Mouse (Mus musculus): Measurements from ENCODE around the gene Diras2.
"Not testable (repeated sequence)": the region's sequence is repeated elsewhere in the genome, so short reads cannot be mapped to it uniquely, and the experiment has no call there.

Gene Diras2

GRCm38 (mm10) chr13:52516561-52516960, 14.5 kb downstream of the Diras2 start:
- DNase-seq: no peak

GRCm38 (mm10) chr13:52516051-52516450, 15.0 kb downstream of the Diras2 start:
- DNase-seq: no peak

GRCm38 (mm10) chr13:52513554-52513953, 17.5 kb downstream of the Diras2 start:
- DNase-seq: no peak

DNA sequence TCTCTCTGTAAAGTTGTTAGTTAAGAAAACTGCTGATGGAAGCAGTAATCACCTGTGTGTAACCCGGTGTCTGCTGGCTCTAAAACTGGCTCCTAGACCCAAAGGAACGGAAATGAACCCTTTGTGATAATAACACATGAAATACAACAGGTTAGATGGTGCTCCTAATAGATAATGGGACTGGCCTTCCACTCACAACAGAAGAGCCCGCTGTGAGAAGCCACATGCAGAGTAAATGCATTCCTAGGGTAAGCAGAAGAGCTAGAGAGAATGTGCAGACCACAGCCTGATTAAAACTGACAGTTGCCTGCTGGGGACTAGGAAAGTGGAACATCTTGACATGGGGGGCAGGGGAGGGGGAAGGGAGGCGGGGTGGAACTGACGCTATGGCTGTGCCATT, 18.7 kb downstream of the Diras2 start:
- DNase-seq: no peak

GRCm38 (mm10) chr13:52510172-52510880, 20.8 kb downstream of the Diras2 start:
- no peak for DNase-seq

GRCm38 (mm10) chr13:52507460-52508293, 23.4 kb downstream of the Diras2 start:
- DNase-seq: no peak

DNA sequence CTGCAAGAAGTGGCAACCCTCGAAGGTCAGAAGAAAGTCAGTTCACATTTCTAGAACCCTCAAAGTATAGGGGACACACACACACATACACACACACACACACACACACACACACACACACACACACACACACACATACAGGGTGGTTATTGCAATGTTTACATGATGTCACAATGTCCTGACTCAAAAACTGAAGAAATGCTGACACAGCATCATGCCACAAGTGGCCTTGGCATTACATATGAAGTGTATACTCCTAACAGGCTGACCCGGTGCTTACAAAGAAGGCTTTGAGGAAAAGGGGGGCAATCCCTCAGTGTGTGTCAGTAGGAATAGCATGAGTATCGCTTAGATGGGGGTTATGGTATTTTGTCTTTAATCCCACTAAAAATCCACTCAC, 24.3 kb downstream of the Diras2 start:
- not testable (repeated sequence) for DNase-seq

- not testable (repeated sequence) for DNase-seq
These were observed 25.3 kb downstream of the Diras2 start for GRCm38 (mm10) chr13:52505683-52506285.

DNA sequence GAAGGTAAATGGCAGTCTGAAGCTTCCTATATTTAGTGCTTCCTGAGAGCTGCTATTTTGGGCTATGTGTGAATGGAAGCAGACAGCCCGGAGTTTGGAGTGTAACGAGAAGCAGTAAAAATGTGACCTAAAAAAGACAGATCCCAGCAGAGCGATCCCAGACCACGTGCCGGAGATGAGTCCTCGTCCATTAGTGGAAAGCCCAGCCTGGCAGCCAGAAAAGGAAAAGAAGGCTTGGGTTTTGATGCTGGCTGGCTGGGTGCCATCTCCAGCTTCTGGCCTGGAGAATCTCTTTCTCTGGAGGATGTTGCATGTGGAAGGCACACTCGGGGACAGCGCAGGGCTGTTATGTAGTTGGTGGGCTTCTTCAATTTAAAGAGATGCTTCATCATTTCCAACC, 29.4 kb downstream of the Diras2 start:
- DNase-seq: no peak

GRCm38 (mm10) chr13:52497029-52497550, 34.0 kb downstream of the Diras2 start:
- DNase-seq: no peak

DNA sequence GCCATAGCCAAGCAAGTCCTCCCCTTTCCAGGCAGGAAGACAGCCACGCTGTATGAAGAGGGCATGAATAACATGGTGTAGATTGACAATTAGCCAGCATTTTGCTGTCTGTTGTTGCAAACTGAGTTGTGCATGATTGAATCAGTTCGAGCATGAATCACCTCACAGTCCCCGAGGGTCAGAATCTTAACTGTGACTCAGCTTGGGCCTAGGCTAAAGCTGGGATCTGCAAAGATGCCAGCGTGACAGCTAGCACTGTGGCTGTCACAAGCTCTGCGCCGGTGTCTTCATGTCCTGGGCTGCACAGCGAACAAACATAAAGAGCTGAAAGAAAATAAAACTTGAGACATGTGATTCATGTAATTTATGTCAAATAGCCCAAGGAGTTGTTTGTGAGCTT, 42.3 kb downstream of the Diras2 start:
- no peak for DNase-seq

DNA sequence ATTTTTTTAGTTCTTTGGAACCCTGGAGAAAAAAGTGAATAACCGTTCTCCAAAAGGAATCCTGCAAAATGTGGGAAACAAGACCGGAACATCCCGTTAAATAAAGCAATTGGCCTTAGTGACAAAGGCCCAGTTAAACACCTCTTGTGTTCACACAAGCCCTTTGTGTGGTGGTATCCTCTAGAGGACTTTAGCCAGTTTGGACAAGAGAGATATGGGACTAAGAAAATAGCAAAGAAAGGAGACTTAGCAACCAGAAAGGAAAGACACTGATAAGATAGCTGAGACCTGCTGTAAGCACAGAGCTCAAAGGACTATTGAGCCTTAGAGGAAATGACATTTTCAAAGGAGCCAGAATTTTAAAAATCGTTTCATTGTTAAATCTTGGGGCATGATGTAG, 47.0 kb downstream of the Diras2 start:
- no peak for DNase-seq

GRCm38 (mm10) chr13:52481786-52482185, 49.3 kb downstream of the Diras2 start:
- no peak for DNase-seq

GRCm38 (mm10) chr13:52479146-52479545, 51.9 kb downstream of the Diras2 start:
- no peak for DNase-seq

GRCm38 (mm10) chr13:52476998-52477601, 54.0 kb downstream of the Diras2 start:
- no peak for DNase-seq

DNA sequence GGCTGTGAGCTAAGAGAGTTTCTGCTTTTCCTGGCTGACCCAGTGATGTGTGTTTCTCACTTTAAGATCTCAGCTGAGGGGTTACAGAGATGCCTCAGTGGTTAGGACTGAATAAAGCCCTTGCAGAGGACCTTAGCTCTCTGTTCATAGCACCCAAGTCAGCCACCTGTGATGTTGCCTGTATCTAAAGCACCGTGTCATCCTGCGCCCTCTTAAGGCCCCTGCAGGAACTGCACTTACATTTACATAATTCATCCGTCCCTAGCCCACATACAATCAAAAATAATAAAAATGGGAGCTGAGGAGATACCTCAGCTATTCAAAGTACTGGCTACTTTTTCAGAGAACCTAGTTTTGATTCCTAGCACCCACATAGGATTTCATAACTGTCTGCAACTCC, 54.9 kb downstream of the Diras2 start:
- peak; percentile 21 for DNase-seq

DNA sequence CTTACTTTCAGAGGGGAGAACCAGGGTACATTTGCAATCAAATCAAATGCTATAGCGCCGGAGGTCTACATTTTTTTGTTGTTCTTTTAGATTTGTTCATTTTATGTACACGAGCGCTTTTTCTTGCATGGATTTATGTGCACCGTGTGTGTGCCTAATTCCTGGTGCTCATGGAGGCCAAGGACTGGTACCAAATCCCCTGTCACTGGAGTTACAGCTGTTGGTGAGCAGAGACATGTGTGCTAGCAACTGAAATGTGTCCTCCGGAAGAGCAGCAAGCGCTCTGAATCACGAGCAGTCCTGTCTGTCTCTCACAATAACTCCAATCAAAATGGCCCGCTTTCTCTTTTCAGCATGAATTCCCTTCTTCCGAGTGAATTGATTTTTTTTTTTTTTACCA, 55.8 kb downstream of the Diras2 start:
- DNase-seq: no peak

GRCm38 (mm10) chr13:52474807-52475206, 56.3 kb downstream of the Diras2 start:
- no peak for DNase-seq

GRCm38 (mm10) chr13:52469795-52470690, 61.0 kb downstream of the Diras2 start:
- DNase-seq: no peak

GRCm38 (mm10) chr13:52465141-52465540, 65.9 kb downstream of the Diras2 start:
- DNase-seq: no peak

DNA sequence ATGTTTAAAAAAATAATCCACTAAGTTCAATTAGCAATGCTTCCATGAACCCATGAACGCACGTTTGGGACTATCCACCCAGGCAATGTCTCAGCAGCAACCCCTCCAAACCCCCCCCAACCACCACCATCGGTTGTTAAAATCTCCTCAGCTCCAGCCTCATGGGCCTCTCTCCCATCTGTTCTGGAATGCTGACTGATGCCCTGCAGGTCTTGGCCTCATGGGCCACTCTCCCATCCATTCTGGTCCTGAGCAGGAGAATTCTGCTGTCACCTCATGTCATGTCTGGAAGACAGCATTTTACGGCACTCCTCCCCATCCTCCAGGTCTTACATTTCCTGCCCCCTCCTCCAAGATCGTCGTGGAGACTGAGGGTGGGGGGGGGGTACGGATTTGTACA, 71.1 kb downstream of the Diras2 start:
- DNase-seq: no peak

GRCm38 (mm10) chr13:52457889-52458324, 73.2 kb downstream of the Diras2 start:
- DNase-seq: no peak

All from thymus, postnatal 25 days (tissue).